Mouse (Mus musculus): Measurements from ENCODE around the gene Trap1. TPM values are rescaled to one million over a fixed set of nuclear protein-coding genes. Genes with fewer than 3 reads are reported as not detected.
A peak's percentile ranks its signal among the peaks of the same experiment; 100 is the strongest.
"Not testable (repeated sequence)": the region's sequence is repeated elsewhere in the genome, so short reads cannot be mapped to it uniquely, and the experiment has no call there.

The Trap1 gene
- total and polyA plus RNA-seq, 3 experiments: 206 to 249 (median 208) TPM

GRCm38 (mm10) chr16:4036807-4037206, 40.8 kb downstream of the Trap1 start, which contains the start of gene Dnase1:
TSS of gene Dnase1 (plus strand) at chr16:4036942.
- no peak for DNase-seq

- DNase-seq: no peak
These were observed 42.1 kb downstream of the Trap1 start for GRCm38 (mm10) chr16:4035575-4035974.

GRCm38 (mm10) chr16:4034476-4034875, 43.2 kb downstream of the Trap1 start:
- DNase-seq: no peak

GRCm38 (mm10) chr16:4033971-4034370, 43.7 kb downstream of the Trap1 start:
- DNase-seq: no peak

- peak; percentile 82 for DNase-seq
These were observed 45.3 kb downstream of the Trap1 start for GRCm38 (mm10) chr16:4032341-4032748.

- DNase-seq: no peak
These were observed 46.0 kb downstream of the Trap1 start for GRCm38 (mm10) chr16:4031441-4032274.

GRCm38 (mm10) chr16:4030501-4030900, 47.1 kb downstream of the Trap1 start:
- no peak for DNase-seq

- no peak for DNase-seq
These were observed 48.2 kb downstream of the Trap1 start for GRCm38 (mm10) chr16:4029371-4029841.

- DNase-seq: no peak
These were observed 50.4 kb downstream of the Trap1 start for GRCm38 (mm10) chr16:4027211-4027610.

GRCm38 (mm10) chr16:4026672-4027071, 51.0 kb downstream of the Trap1 start:
- no peak for DNase-seq

- no peak for DNase-seq
These were observed 54.9 kb downstream of the Trap1 start for GRCm38 (mm10) chr16:4022719-4023118.

GRCm38 (mm10) chr16:4021241-4021640, 56.4 kb downstream of the Trap1 start:
- no peak for DNase-seq

GRCm38 (mm10) chr16:4017466-4017865, 60.2 kb downstream of the Trap1 start:
- DNase-seq: not testable (repeated sequence)

GRCm38 (mm10) chr16:4016786-4017185, 60.8 kb downstream of the Trap1 start:
- DNase-seq: not testable (repeated sequence)

- DNase-seq: no peak
These were observed 63.5 kb downstream of the Trap1 start for GRCm38 (mm10) chr16:4014040-4014668.

- DNase-seq: no peak
These were observed 64.6 kb downstream of the Trap1 start for GRCm38 (mm10) chr16:4012882-4013570.

- DNase-seq: peak; percentile 97
These were observed 73.9 kb downstream of the Trap1 start, which contains the start of gene Slx4 for GRCm38 (mm10) chr16:4003489-4004398. TSS of gene Slx4 (minus strand) at chr16:4003770.

Data from adrenal gland, adult 2 months (tissue).